Mouse (Mus musculus) kidney, adult 18-20 months (tissue): ENCODE measurements at regions not wholly inside any gene's neighbourhood (a gene's known extent, or its start where the extent isn't known, plus 50 kb on each side); places are given as distances from the start of the nearest gene placed in this dataset.
"Not testable (repeated sequence)": the region's sequence is repeated elsewhere in the genome, so short reads cannot be mapped to it uniquely, and the experiment has no call there.

Experiments used
- DNase-seq: peaks from one replicate; pipeline ENCODE4 v3.0.0; 2021

DNA sequence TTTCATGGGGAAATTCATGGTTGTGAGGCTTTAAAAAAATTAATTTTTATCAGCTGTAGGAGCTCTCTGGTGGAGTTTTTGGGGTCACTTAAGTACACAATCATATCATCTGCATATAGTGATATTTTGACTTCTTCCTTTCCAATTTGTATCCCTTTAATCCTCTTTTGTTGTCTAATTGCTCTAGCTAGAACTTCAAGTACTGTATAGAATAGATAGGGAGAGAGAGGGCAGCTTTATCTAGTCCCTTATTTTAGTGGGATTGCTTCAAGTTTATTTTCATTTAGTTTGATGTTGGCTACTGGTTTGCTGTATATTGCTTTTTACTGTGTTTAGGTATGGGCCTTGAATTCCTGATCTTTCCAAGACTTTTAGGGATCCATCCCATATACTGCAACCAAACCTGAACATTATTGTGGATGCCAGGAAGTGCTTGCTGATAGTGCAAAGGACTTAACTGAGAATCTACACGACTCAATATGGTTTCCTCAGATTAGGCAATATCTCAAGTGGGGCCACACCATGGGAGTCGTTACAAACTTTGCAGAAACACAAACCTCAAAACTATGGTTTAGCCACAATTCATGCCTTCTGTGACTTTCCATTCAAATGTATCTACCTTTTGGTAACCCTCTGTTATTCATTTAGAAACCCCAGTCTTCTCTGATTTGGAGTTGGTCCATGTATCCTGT, 878.4 kb upstream of the Olfr1507 start:
- not testable (repeated sequence) for DNase-seq

GRCm38 (mm10) chr14:53369776-53370175, 874.2 kb upstream of the Olfr1507 start:
- DNase-seq, result no peak

- DNase-seq, result not testable (repeated sequence)
Observed at GRCm38 (mm10) chr14:53367420-53367819, 871.9 kb upstream of the Olfr1507 start.

DNA sequence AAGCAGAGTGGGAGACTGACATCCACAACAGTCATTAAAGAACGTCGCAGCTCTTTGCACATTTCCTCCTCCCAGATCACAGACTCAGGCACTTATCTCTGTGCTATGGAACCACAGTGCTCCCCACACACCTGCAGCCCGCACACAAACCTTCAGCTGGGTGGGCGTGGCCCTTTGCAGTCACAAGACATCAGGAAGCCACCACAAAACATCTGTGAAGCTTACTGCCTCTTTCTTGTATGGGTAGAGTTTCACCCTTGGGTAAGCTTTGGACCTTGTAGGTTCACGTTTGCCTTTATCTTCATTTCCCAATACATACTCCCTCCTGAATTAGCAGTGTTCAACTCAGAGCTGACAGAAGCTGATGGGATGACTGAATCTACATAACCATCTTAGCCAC, 868.4 kb upstream of the Olfr1507 start:
- DNase-seq, result not testable (repeated sequence)

DNA sequence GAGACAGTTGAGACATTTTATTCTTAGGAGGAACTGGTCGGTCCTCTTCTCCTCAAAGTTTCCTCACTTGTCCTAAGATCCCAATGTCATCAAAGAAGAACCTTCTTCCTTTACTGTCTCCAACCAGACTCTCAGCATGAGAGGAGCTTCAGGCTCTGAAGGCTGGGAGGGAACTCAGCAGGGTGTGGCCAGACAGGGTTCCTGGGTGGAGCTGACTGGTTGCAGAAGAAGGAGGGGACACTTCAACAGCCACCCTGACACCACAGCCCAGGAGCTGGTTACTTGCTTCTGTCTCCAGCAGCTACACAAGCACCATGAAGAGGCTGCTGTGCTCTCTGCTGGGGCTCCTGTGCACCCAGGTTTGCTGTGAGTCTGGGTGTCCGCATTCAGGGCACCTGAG, 866.5 kb upstream of the Olfr1507 start:
- DNase-seq, result not testable (repeated sequence)

DNA sequence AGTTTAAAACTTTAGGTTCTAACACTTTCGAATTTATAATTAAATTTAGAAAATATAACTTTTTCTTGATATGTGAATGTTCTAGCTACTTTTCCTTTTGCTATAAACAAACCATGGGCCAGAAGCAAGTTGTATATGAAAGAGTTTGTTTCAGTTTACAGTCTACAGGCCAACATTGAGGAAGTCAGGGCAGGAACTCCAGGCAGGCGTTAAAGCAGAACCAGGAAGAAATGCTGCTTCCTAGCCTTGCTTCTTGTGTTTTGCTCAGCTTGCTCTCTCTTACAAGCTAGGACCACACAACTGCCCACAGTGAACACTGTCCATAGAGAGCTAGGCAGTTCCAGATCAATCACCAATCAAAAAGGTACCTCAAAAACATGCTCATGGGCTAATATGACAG, 861.9 kb upstream of the Olfr1507 start:
- DNase-seq, result not testable (repeated sequence)

DNA sequence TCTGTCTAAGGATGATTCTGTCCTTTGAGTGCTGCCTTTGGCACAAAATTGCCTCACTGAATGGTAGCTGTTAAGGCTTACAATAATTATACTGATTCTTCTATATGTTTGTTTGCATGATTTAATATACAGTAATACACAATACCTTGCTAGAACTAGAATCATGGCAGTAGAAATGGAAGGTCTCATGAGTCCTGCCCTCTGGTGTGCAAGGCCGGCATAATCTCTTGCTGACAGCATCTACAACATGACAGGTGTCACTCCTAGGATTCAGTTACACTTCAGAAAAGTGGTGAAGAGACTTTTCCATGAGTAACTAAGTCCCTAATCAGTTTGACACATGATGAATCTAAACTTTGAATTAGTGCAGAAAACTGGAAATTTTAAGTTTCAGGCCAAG, 861.2 kb upstream of the Olfr1507 start:
- not testable (repeated sequence) for DNase-seq

DNA sequence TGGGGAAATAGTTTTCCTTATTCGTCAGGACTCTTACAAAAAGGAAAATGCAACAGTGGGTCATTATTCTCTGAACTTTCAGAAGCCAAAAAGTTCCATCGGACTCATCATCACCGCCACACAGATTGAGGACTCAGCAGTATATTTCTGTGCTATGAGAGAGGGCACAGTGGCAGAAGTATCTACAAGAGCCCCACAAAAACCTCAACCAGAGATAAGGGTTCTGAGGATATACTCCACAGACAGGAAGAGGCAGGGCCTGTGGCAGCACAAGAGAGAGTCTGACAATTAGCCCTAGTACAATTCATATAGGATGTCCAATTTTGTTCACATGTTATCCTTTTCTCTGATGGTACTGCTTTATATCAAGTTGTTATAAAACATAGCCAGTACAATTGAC, 855.9 kb upstream of the Olfr1507 start:
- DNase-seq, result not testable (repeated sequence)

GRCm38 (mm10) chr14:53350780-53351179, 855.2 kb upstream of the Olfr1507 start:
- DNase-seq, result not testable (repeated sequence)

DNA sequence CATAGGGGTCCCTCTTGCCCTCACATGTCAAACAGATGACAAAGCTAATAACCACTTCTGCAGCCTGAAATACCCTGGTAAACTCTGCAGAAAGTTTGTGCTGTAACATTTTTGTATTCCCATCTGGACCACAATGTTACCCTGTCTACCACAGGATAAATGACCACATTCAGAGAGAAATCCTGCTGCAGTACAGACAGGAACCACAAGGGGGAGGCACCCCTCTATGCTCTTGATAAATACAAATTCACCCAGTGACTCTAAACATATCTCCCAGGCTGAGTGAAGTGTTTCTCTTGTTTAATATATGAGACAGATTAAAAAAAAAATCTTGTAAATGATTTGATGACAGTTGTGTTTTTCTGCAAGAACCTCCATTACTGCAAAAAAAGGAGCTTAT, 853.6 kb upstream of the Olfr1507 start:
- DNase-seq, result not testable (repeated sequence)

- DNase-seq, result not testable (repeated sequence)
Observed at GRCm38 (mm10) chr14:53345568-53345967, 850.0 kb upstream of the Olfr1507 start.

DNA sequence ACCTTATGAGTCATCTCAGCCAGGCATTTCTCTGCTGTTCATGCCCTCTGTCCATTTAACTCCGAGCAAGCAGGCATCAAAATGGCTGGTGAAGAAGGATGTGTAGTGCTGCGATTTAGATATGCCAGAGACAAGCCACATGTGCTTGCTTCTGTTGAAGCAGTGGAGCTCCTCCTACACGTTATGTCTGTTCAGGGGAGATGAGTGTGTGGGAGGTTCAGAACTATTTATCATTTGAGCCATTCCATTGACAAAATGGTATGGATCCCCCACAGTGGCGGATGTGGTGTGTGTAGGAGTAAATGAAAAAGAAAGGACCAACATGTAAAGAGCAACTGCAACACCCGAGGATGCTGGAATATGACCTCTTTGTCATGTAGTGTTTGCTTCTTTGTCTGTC, 848.3 kb upstream of the Olfr1507 start:
- DNase-seq, result not testable (repeated sequence)

DNA sequence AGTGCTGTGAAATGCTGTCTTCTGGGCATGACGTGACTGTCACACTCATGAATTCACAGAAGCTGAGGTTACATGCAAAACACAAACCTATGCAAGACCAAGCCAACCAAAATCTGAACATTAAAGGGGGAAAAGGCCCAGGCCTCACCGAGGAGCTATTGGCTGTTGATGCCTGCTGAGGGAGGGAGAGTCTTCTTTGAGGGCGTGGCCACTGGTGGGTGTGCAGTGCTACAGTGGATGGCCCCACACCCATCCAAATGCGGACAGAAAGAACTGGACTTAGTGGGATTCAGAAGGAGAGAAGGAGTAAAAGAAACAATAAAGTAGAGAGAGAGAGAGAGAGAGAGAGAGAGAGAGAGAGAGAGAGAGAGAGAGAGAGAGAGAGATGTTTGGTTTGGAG, 843.6 kb upstream of the Olfr1507 start:
- DNase-seq, result not testable (repeated sequence)

DNA sequence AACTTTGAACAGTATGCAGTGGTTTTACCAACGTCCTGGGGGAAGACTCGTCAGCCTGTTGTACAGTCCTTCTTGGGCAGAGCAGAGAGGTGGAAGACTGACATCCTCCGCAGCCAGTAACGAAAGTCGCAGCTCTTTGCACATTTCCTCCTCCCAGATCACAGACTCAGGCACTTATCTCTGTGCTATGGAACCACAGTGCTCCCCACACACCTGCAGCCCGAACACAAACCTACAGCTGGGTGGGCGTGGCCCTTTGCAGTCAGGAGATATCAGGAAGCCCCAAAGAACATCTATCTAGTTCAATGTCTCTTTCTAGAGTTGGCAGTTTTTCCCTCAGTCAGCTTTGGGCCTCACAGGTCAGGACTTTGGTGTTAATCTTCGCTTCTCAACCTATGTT, 841.9 kb upstream of the Olfr1507 start:
- not testable (repeated sequence) for DNase-seq

GRCm38 (mm10) chr14:53336705-53337104, 841.2 kb upstream of the Olfr1507 start:
- not testable (repeated sequence) for DNase-seq

- not testable (repeated sequence) for DNase-seq
Observed at GRCm38 (mm10) chr14:53334451-53334850, 838.9 kb upstream of the Olfr1507 start.

DNA sequence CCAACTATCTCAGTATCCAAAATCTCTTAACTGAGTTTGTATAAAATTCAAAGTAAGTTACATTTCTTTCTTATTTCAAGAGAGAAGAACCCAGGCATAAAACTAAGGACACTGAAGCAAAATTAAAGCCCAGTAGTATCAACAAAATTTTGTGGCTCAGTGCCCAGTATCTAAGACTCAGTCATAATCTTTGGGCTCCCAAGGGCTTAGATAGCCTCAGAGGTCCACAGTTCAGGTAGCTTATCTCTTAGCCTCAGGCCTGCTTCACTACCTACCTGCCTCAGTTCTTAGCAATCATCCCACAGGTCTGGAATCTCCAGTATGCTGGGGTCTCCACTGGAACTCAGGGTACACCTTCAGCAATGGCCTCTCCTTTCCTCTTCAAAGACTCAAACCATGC, 835.6 kb upstream of the Olfr1507 start:
- DNase-seq, result not testable (repeated sequence)

- not testable (repeated sequence) for DNase-seq
Observed at GRCm38 (mm10) chr14:53324367-53324766, 828.8 kb upstream of the Olfr1507 start.

- not testable (repeated sequence) for DNase-seq
Observed at GRCm38 (mm10) chr14:53318512-53319309, 823.2 kb upstream of the Olfr1507 start.

DNA sequence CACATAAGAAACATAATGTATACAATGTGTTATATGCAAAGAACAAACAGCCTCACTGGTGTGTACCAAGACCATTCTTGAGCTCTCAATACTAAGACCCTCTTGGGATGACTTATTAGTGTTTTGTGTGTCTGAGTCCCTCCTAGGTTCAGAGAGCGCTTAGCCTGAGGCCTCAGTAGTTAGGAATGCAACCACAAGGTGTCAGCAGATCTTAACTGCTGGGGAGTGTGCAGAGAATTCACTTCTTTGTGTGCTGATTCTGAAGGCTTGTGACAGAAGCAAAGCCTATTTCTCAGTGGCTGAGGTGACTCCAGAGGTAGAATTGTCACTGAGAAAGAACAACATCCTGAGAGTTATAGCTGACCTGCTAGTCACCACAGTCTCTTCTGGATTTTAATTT, 816.9 kb upstream of the Olfr1507 start:
- DNase-seq, result not testable (repeated sequence)

DNA sequence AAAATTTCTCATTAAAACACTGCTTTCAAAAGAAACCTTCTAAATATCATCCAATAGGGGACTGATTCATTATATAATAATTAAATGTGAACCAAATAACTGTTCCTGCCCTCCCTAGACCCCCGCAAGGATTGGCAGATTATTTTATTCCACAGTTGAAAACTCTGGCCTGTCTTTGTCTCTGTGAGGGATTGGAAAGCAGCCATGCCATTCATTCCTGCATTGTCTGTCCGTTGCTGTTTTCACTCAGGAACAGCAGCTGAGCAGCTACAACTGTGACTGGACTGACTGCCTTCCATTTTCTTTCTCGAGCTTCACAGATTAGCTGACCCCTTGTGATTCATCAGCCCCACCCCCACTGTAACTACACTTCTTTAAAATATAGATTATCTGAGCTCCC, 807.6 kb upstream of the Olfr1507 start:
- not testable (repeated sequence) for DNase-seq

DNA sequence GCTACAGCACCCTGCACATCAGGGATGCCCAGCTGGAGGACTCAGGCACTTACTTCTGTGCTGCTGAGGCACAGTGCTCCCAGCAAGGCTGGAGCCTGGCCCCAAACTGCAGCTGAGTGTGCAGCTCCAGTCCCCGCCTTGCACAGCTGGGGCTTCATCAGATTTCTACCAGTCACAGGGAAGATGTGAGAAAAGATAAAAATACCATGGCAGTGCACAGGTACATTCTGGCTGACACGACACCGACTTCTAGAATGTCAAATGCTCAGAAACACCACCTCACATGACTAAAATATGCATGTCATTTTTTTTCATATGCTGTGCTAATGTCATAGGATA, 806.9 kb upstream of the Olfr1507 start:
- DNase-seq, result not testable (repeated sequence)

DNA sequence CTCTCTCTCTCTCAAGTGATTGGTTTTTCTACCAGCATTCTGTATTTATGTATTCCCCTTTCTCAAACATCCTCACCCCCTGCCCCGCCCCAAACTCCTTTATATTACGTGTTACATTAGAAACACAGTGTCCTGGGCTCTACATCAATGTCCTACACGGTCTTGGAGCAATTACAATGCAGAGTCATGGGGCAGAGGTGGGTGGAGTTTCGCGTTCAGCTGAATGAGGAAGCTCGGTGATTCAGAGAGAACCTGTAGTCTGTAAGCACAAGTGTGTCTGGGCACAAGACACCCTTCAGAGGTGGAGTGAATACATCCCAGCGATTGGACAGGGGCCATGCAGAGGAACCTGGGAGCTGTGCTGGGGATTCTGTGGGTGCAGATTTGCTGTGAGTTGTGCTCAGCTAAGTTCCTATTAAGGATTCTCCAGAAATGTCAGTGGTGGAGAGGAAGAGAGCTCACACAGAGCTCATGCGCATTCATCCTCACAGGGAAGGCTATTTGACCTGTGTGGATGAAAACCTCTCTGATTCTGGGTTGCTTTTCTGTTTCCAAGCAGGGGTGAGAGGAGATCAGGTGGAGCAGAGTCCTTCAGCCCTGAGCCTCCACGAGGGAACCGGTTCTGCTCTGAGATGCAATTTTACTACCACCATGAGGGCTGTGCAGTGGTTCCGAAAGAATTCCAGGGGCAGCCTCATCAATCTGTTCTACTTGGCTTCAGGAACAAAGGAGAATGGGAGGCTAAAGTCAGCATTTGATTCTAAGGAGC, 806.4 kb upstream of the Olfr1507 start:
- not testable (repeated sequence) for DNase-seq
